Mouse (Mus musculus) limb, embryonic 15.5 days (tissue): ENCODE results near the gene Fam83d. TPM values are rescaled to one million over a fixed set of nuclear protein-coding genes. Genes with fewer than 3 reads are reported as not detected.

Experiments
- ATAC-seq: fragments of 200-750 bp; cut with Nextera tagmentation; 2 replicates; pipeline ENCODE4 v1.8.0; 2017; ENCODE audit warnings: low read depth, moderate TSS enrichment; ENCODE audit not compliant: insufficient number of reproducible peaks, low FRiP score, low TSS enrichment
- H3K27ac ChIP-seq: fragments of 300-500 bp; sonication (generic); 2 replicates; pipeline ENCODE4 v1.5.1; 2015; ENCODE audit warnings: moderate library complexity, mild to moderate bottlenecking, inconsistent platforms
- H3K27me3 ChIP-seq: fragments of 300-500 bp; sonication (generic); 2 replicates; pipeline ENCODE4 v1.6.1; 2015; ENCODE audit warnings: inconsistent platforms
- H3K36me3 ChIP-seq: fragments of 300-500 bp; sonication (generic); 2 replicates; pipeline ENCODE4 v1.6.1; 2015; ENCODE audit warnings: inconsistent platforms
- H3K4me1 ChIP-seq: fragments of 300-500 bp; sonication (generic); 2 replicates; pipeline ENCODE4 v1.6.1; 2015; ENCODE audit warnings: inconsistent platforms
- H3K4me2 ChIP-seq: fragments of 300-500 bp; sonication (generic); 2 replicates; pipeline ENCODE4 v1.6.1; 2015; ENCODE audit warnings: mild to moderate bottlenecking, inconsistent platforms
- H3K4me3 ChIP-seq: fragments of 300-500 bp; sonication (generic); 2 replicates; pipeline ENCODE4 v1.5.1; 2015; ENCODE audit warnings: mild to moderate bottlenecking, inconsistent platforms
- H3K9ac ChIP-seq: fragments of 300-500 bp; sonication (generic); 2 replicates; pipeline ENCODE4 v1.6.1; 2015; ENCODE audit warnings: inconsistent platforms
- H3K9me3 ChIP-seq: fragments of 300-500 bp; sonication (generic); 2 replicates; pipeline ENCODE4 v1.6.1; 2016; ENCODE audit warnings: inconsistent platforms
- WGBS: fragments of 180-500 bp; shearing (Covaris S2); methylation state at CpG from one replicate; pipeline ENCODE4 v1.1.7; 2015; 5-methylcytosine and 5-hydroxymethylcytosine counted together
- polyA plus RNA-seq: library from polyadenylated mRNA; unstranded; fragments of >200 nt; fragmentation: Nextera tagmentation; extraction: Ambion mirVana; gene quantifications from 2 replicates; pipeline ENCODE4 v1.2.1, GENCODE M21; 2015

Gene Fam83d
- polyA plus RNA-seq, 1 experiment from 2014 or later: 43.0 TPM

GRCm38 (mm10) chr2:158749366-158749765 lies 18.5 kb upstream of the Fam83d start:
- Histone ChIP-seq H3K27ac (no peak overlapping the region), H3K27me3 (no peaks in the 10 kb centered on the region), H3K9me3 (no peaks in the 10 kb centered on the region), H3K36me3 (no peaks in the 10 kb centered on the region), H3K4me1 (peaks cover 10% of the 10 kb centered on the region), H3K4me3 (no peak overlapping the region), H3K4me2 (no peak overlapping the region), H3K9ac (no peak overlapping the region)
- 89% methylated on average over 9 of the region's 9 CpGs for WGBS
- no peak for ATAC-seq

GRCm38 (mm10) chr2:158760231-158760630 lies 7.7 kb upstream of the Fam83d start:
- H3K4me2 ChIP-seq: no peak overlapping the region
- H3K27me3 ChIP-seq: no peaks in the 10 kb centered on the region
- no peak overlapping the region for H3K4me3 ChIP-seq
- WGBS: 67% methylated on average over 2 of the region's 2 CpGs
- H3K36me3 ChIP-seq: no peaks in the 10 kb centered on the region
- H3K27ac ChIP-seq: no peak overlapping the region
- no peaks in the 10 kb centered on the region for H3K9me3 ChIP-seq
- H3K4me1 ChIP-seq: no peaks in the 10 kb centered on the region
- no peak overlapping the region for H3K9ac ChIP-seq
- no peak for ATAC-seq

GRCm38 (mm10) chr2:158762339-158762738 lies 5.6 kb upstream of the Fam83d start:
- H3K9ac ChIP-seq: no peak overlapping the region
- no peak overlapping the region for H3K27ac ChIP-seq
- 87% methylated on average over 5 of the region's 5 CpGs for WGBS
- no peaks in the 10 kb centered on the region for H3K9me3 ChIP-seq
- H3K4me2 ChIP-seq: no peak overlapping the region
- H3K4me3 ChIP-seq: no peak overlapping the region
- ATAC-seq: no peak
- no peaks in the 10 kb centered on the region for H3K36me3 ChIP-seq
- H3K27me3 ChIP-seq: no peaks in the 10 kb centered on the region
- H3K4me1 ChIP-seq: no peaks in the 10 kb centered on the region

DNA sequence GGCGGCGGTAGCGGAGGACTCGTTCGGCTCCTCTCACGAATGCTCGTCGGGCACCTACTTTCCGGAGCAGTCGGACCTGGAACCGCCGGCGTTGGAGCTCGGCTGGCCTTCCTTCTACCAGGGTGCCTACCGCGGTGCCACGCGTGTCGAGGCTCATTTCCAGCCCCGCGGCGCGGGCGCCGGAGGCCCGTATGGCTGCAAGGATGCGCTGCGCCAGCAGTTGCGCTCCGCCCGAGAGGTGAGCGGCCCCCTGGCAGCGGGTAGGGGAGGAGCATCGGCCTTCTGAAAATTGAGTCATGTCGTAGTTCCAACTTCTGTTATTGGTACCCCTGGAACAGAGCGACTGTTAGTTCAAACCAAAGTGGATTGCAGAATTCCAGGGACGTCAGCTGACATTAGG lies 457 bp downstream of the Fam83d start:
- Histone ChIP-seq H3K4me1 (peaks cover 45% of the 10 kb centered on the region), H3K27ac (peak overlapping the region; percentile 72), H3K4me2 (peak overlapping the region; percentile 94), H3K9me3 (no peaks in the 10 kb centered on the region), H3K9ac (peak overlapping the region; percentile 46), H3K27me3 (no peaks in the 10 kb centered on the region), H3K36me3 (no peaks in the 10 kb centered on the region), H3K4me3 (peak overlapping the region; percentile 64)
- under 1% methylated on average over 37 of the region's 37 CpGs for WGBS
- ATAC-seq: no peak

GRCm38 (mm10) chr2:158768771-158769170 lies 878 bp downstream of the Fam83d start:
- H3K4me2 ChIP-seq: peak overlapping the region; percentile 94

GRCm38 (mm10) chr2:158770126-158770757 lies 2.3 kb downstream of the Fam83d start:
- H3K27ac ChIP-seq: peak overlapping the region; percentile 64
- H3K4me1 ChIP-seq: peaks cover 53% of the 10 kb centered on the region
- peaks cover 3% of the 10 kb centered on the region; the same call in 1 of the 2 replicates for H3K36me3 ChIP-seq
- no peak overlapping the region for H3K9ac ChIP-seq
- ATAC-seq: no peak
- H3K9me3 ChIP-seq: no peaks in the 10 kb centered on the region
- peak overlapping the region; percentile 64 for H3K4me3 ChIP-seq
- peak overlapping the region; percentile 94 for H3K4me2 ChIP-seq
- 22% methylated on average over 13 of the region's 13 CpGs for WGBS
- no peaks in the 10 kb centered on the region for H3K27me3 ChIP-seq

More at GRCm38 (mm10) chr2:158768771-158769170, 878 bp downstream of the Fam83d start:
- Histone ChIP-seq H3K27me3 (no peaks in the 10 kb centered on the region), H3K9me3 (no peaks in the 10 kb centered on the region), H3K9ac (0 out of 2 replicates have a peak overlapping the region, but pooled peaks have one; percentile 8), H3K4me1 (peaks cover 47% of the 10 kb centered on the region), H3K4me3 (peak overlapping the region; percentile 64), H3K36me3 (peaks cover 2% of the 10 kb centered on the region; the same call in 1 of the 2 replicates), H3K27ac (no peak overlapping the region)
- WGBS: 8% methylated on average over 5 of the region's 5 CpGs
- ATAC-seq: no peak

GRCm38 (mm10) chr2:158771066-158771763 lies 3.3 kb downstream of the Fam83d start:
- WGBS: 42% methylated on average over 11 of the region's 11 CpGs
- Histone ChIP-seq H3K4me3 (peak overlapping the region; percentile 64; the same call in 1 of the 2 replicates), H3K4me2 (peak overlapping the region; percentile 94; the same call in 1 of the 2 replicates), H3K27ac (peak overlapping the region; percentile 64; the same call in 1 of the 2 replicates), H3K9me3 (no peaks in the 10 kb centered on the region), H3K9ac (no peak overlapping the region), H3K36me3 (peaks cover 3% of the 10 kb centered on the region; the same call in 1 of the 2 replicates), H3K4me1 (peaks cover 60% of the 10 kb centered on the region), H3K27me3 (no peaks in the 10 kb centered on the region)
- no peak for ATAC-seq

- 80% methylated on average over 13 of the region's 13 CpGs for WGBS
- Histone ChIP-seq H3K4me2 (no peak overlapping the region), H3K36me3 (peaks cover 3% of the 10 kb centered on the region; the same call in 1 of the 2 replicates), H3K4me3 (no peak overlapping the region), H3K4me1 (peaks cover 74% of the 10 kb centered on the region), H3K9ac (no peak overlapping the region), H3K27ac (no peak overlapping the region), H3K9me3 (no peaks in the 10 kb centered on the region), H3K27me3 (no peaks in the 10 kb centered on the region)
- ATAC-seq: no peak
Observed at GRCm38 (mm10) chr2:158772808-158773207, 4.9 kb downstream of the Fam83d start.

GRCm38 (mm10) chr2:158774886-158775285 lies 7.0 kb downstream of the Fam83d start:
- Histone ChIP-seq H3K27ac (no peak overlapping the region), H3K9me3 (no peaks in the 10 kb centered on the region), H3K27me3 (no peaks in the 10 kb centered on the region), H3K36me3 (peaks cover 8% of the 10 kb centered on the region; the same call in 1 of the 2 replicates), H3K9ac (no peak overlapping the region), H3K4me1 (peaks cover 68% of the 10 kb centered on the region), H3K4me2 (no peak overlapping the region), H3K4me3 (no peak overlapping the region)
- ATAC-seq: no peak
- 70% methylated on average over 8 of the region's 8 CpGs for WGBS

DNA sequence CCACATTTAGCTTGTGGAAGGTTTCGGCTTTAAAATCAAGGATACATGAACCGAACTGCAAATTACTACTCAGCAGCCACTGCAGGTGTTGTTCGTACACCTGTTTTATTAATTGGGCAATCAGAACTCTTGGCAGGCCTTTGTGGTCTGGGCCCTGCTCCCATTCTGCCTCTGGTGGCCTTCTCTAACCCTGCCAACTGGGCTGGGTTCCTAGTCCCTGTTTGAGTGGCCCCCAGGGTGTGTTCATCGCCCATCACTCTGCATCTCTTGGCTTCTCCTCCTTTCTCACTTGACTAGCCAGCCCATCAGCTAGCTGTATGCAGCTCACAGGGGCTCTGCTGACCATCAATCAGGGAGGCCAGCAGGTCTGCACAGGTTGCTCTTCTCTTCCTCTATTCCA lies 8.8 kb downstream of the Fam83d start:
- Histone ChIP-seq H3K4me3 (no peak overlapping the region), H3K9ac (no peak overlapping the region), H3K9me3 (no peaks in the 10 kb centered on the region), H3K36me3 (peaks cover 25% of the 10 kb centered on the region), H3K27me3 (no peaks in the 10 kb centered on the region), H3K4me2 (no peak overlapping the region), H3K27ac (no peak overlapping the region), H3K4me1 (peaks cover 50% of the 10 kb centered on the region)
- 52% methylated on average over 4 of the region's 4 CpGs for WGBS
- 0 out of 2 replicates have a peak, but pooled peaks have one; percentile 41 for ATAC-seq

GRCm38 (mm10) chr2:158777490-158777889 lies 9.6 kb downstream of the Fam83d start:
- H3K4me1 ChIP-seq: peaks cover 44% of the 10 kb centered on the region
- no peak for ATAC-seq
- no peaks in the 10 kb centered on the region for H3K9me3 ChIP-seq
- WGBS: 64% methylated on average over 6 of the region's 6 CpGs
- no peak overlapping the region for H3K4me2 ChIP-seq
- no peak overlapping the region for H3K4me3 ChIP-seq
- H3K27ac ChIP-seq: peak overlapping the region; percentile 38; the same call in 1 of the 2 replicates
- H3K36me3 ChIP-seq: peaks cover 31% of the 10 kb centered on the region
- H3K9ac ChIP-seq: no peak overlapping the region
- no peaks in the 10 kb centered on the region for H3K27me3 ChIP-seq

GRCm38 (mm10) chr2:158778349-158778748 lies 10.5 kb downstream of the Fam83d start:
- Histone ChIP-seq H3K9me3 (no peaks in the 10 kb centered on the region), H3K27me3 (no peaks in the 10 kb centered on the region), H3K4me2 (no peak overlapping the region), H3K9ac (no peak overlapping the region), H3K36me3 (peaks cover 37% of the 10 kb centered on the region), H3K4me1 (peaks cover 41% of the 10 kb centered on the region), H3K27ac (peak overlapping the region; percentile 8; the same call in 1 of the 2 replicates), H3K4me3 (no peak overlapping the region)
- ATAC-seq: no peak
- WGBS: 40% methylated on average over 7 of the region's 7 CpGs
